Mouse (Mus musculus): ENCODE results near the gene Srp14.

Srp14 gene

GRCm38 (mm10) chr2:118479550-118479909 lies at the start of gene Srp14:
Gene Srp14 (minus strand): TSS chr2:118479711.
- DNase-seq = peak; percentile 93

GRCm38 (mm10) chr2:118526545-118526944 lies 47.0 kb upstream of the Srp14 start:
- no peak for DNase-seq

- DNase-seq = no peak
These were observed 45.3 kb upstream of the Srp14 start for GRCm38 (mm10) chr2:118524811-118525210.

- peak; percentile 42 for DNase-seq
These were observed 43.7 kb upstream of the Srp14 start for GRCm38 (mm10) chr2:118523163-118523730.

GRCm38 (mm10) chr2:118522265-118522664 lies 42.8 kb upstream of the Srp14 start:
- no peak for DNase-seq

- DNase-seq = peak; percentile 38
These were observed 40.8 kb upstream of the Srp14 start for GRCm38 (mm10) chr2:118520042-118520933.

- DNase-seq = no peak
These were observed 33.2 kb upstream of the Srp14 start for GRCm38 (mm10) chr2:118512418-118513377.

DNA sequence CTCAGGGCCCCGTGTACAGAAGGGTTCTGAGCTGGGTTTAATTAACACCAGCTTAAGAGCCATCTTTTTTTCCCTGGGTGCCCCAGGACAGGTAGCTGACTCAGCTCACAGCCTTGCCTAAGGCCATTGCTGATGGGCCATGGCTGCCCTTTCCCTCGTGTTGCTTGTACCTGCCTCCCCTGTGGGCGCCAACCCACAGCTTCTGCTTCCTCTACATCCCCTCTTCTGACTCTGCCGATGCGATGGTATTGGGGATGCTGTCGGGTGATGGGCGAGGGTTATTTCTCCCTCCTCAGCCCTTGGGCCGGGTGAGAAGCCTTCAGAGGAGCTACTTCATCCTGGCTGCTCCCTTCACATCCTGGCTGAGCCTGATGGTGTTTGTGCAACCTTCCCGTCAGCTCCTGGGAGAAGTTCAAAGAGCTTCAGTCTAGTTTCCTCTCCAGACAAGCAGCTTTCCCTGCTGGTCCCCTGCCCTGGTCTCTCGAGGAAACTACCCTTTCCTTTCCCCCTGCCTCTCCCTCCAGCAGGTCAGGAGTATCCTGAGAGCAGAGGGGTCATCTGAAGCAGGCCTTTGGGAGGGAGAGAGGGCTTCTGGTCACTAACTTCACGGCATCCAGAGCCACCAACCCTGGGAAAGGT lies 32.4 kb upstream of the Srp14 start:
- DNase-seq = no peak

- peak; percentile 84 for DNase-seq
These were observed 31.2 kb upstream of the Srp14 start for GRCm38 (mm10) chr2:118510447-118511310.

DNA sequence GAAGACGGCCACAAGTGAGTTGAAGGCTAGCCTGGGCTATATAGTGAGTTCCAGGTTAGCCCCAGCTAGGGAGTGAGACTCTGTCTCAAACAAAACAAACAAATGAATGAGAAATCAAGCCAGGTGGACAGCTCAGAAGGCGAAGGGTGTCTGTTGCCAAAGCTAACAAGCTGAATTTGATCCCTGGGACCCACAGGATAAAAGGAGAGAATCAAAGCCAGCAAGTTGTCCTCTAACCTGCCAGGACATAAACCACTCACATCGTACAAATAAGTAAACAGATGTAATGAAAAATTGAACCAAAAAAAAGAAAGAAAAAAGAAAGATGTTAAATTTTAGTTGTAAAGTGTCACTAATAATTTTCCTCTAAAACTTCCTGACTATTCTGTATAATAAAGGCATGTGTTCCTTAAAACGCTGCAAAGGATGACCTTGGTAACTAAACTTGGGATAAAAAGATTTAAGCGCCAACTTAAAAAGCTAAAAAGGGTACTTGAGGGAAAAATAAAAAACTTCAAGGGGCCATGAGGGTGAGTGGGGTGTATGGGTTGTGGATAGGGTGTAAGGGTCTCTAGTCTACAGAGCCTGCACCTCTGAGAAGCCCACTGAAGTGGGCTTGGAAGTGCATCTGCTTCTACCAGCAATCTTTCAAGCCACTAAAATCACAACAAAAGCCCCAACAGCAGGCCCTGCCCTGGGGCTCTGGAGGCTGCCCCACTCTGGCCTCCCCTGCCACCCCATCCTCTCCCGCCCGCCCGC lies 30.4 kb upstream of the Srp14 start:
- DNase-seq = no peak

GRCm38 (mm10) chr2:118507126-118507525 lies 27.6 kb upstream of the Srp14 start:
- no peak for DNase-seq

- no peak for DNase-seq
These were observed 20.7 kb upstream of the Srp14 start for GRCm38 (mm10) chr2:118500191-118500590.

- DNase-seq = no peak
These were observed 19.8 kb upstream of the Srp14 start for GRCm38 (mm10) chr2:118499135-118499961.

- DNase-seq = no peak
These were observed 19.0 kb upstream of the Srp14 start for GRCm38 (mm10) chr2:118498476-118498875.

- no peak for DNase-seq
These were observed 18.4 kb upstream of the Srp14 start for GRCm38 (mm10) chr2:118497890-118498289.

DNA sequence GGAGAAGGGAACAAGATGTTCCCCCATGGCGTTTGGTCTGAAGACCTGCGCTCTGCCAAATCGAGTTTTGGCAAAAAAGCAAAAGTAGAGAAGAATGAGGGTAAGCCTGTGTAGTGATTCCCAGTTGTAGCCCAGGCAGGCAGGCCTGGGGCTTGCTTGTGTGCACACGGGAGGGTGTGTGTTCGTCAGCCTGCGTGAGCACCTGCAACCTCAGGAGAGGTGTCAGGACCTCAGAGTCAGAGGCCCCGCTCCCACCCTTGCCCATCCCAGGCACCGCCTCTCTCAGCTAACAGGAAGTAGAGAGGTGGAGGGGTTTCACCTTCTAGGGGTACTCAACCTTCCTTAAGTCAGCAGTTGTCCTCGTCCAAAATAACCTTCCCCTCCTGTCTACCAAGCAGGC lies 15.5 kb upstream of the Srp14 start:
- no peak for DNase-seq

DNA sequence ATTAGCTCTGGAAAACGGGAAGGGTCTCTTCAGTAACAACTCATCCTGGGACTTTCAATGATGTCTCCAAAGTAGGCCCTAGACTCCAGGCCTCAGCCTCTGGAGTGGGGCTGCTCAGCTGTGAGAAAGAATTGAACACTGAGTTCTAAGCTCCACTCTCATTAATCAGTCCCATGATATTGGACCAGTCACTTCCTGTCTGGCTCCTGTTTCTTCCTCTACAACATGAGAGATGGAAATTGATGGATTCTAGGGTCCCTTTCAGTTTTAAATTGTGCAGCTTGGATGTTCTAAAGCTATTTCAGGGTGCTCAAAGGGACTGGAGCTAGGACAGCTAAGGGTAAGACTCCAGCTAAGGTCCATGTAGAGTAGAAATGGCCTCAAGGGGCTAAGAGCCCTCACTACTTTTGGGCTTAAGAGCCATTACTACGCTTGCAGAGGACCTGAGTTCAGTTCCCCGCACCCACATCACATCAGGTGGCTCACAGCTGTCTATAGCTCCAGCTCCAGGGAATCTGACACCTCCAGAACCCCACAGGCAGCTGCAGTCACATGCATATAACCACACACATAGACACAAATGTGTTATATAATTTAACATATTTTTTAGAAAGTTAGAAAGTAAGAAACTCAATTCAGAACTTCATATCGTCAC lies 12.4 kb upstream of the Srp14 start:
- DNase-seq = no peak

GRCm38 (mm10) chr2:118491281-118491731 lies 11.8 kb upstream of the Srp14 start:
- peak; percentile 33 for DNase-seq
